Mouse (Mus musculus) urinary bladder, adult 2 months (tissue): ENCODE data around the gene Klf16. TPM values are rescaled to one million over a fixed set of nuclear protein-coding genes. Genes with fewer than 3 reads are reported as not detected.
A peak's percentile ranks its signal among the peaks of the same experiment; 100 is the strongest.
"Not testable (repeated sequence)": the region's sequence is repeated elsewhere in the genome, so short reads cannot be mapped to it uniquely, and the experiment has no call there.

ENCODE experiments used
- DNase-seq: peaks from one replicate; pipeline ENCODE4 v3.0.0; 2022; ENCODE audit warnings: low spot score
- polyA plus RNA-seq: library from polyadenylated mRNA; depleted of rRNA; stranded (reverse); fragments of >200 nt; gene quantifications from 2 replicates; pipeline ENCODE4 v1.2.3, GENCODE M21; 2012

The Klf16 gene
- polyA plus RNA-seq, 1 experiment: 11.8 TPM

DNA sequence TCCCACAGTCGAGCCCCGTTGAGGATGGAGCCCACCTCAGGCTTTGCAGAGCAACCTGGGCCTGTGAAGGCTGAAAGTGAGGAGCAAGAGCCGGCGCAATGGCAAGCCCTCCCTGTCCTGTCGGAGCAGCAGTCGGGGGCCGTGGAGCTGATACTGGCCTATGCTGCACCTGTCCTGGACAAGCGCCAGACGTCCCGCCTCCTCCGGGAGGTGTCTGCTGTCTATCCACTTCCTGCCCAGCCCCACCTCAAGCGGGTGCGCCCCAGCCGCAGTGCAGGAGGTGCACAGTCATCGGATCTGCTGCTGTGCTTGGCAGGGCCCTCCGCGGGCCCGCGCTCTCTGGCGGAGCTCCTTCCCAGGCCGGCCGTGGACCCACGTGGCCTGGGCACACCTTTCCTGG lies 29.2 kb upstream of the Klf16 start:
- no peak for DNase-seq

DNA sequence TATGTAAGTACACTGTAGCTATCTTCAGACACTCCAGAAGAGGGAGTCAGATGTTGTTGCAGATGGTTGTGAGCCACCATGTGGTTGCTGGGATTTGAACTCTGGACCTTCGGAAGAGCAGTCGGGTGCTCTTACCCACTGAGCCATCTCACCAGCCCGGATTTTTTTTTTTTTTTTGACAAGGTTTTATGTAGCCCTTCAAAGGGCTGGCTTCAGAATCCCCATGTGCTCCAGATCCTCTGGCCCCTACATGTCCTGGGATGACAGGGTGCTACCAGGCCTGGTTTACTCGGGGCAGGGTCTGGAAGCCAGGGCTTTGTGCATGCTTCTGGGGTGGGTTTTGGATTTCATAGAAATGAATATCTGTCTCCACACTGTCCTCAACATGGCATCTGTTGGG lies 28.6 kb upstream of the Klf16 start, which contains the start of gene Gm49322:
TSS of gene Gm49322 (plus strand) at position 301 of the 400 bp plus-strand sequence.
- not testable (repeated sequence) for DNase-seq

DNA sequence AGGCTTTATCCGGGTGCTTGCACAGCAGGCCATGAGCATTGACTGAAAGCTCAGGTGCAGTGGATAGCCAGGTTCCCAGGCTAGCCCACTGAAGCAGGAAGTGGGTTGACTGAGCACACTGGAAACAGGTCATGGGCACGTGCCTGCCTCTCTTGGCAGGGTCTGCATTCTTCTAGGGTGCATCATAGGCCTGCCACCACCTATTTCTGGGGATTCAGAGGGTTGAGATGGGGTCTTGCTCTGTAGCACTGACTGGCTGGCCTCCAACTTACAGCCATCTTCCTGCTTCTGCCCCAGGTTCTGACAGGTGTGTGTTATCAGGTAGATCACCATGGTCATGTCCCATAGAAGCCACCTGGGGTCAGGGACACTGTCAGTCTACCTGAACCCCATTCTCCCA lies 27.9 kb upstream of the Klf16 start:
- DNase-seq: no peak

DNA sequence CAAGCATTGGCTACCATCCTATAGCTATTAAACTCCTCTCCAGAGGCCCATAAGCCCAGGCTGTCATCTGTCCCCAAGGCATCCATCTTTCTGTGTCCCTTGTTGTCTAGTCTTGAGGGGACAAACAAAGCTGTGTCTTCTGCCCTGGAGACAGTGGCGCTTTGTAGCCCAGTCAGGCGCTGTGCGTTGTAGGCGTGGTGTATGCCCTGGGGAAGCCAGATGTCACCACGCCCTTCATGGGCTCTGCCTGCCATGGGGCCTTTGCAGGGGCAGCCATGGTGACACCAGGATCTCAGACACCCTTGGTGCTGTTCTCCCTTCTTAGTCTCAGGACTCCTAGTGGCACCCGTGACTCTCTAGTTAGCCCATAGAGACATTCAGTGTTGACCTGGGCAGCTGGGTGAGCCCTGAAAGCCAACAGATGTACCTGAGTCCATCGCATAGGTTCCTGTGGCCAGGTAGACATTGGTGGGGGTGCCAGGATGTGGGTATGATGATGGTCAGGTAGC lies 26.9 kb upstream of the Klf16 start:
- DNase-seq: no peak

DNA sequence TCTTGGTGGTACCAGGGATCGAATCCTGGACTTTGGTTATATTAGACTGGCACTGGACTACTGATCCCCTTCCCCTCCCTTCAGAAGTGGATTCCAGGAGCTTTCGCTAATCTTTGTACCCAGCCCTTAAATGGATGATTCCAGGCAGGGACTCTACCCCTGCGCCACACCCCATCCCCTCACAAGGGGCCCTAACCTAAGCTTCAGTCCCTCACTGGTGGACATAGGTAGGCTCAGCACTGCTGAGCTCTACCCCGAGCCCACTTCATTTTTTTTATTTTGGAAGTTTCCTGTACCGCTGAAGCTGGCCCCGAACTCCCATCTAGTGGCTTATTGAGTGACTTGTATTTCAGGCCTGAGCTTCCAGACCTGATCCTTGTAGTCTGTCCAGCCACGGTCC lies 26.2 kb upstream of the Klf16 start:
- no peak for DNase-seq

DNA sequence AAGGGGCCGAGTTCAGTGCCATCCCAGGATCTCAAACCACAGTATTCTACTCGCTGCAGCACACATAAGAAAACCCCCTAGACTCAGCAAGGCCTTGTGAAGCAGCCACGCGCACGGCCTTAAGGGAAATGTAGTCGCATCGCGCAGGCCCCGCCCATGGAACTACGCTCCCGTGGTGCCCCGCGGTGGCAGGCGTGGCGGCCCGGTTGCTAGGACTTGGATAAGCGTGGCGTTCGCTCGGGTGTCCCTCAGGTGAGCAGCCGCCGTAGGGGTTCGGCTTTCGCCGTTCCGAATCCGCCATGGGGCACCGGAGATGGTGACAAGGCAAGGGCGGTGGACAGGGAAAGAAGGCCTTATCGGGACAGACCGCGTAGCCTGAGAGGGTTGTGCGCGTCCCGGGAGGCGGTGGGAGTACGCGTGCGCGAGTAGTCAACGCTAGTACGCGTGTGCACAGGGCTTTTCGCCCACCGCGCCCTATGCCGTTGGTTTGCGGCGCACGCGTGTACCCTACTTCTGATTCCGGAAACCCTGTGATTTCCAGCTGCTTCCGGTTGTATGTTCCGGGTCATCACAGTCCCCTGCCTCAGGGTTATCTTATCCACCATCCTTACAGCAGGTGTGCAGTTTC lies 25.7 kb upstream of the Klf16 start, which contains the start of the genes Scamp4 and Adat3:
TSS of gene Scamp4 (plus strand) at position 175 of the 628 bp plus-strand sequence.
TSS of gene Adat3 (plus strand) at position 183 of the 628 bp plus-strand sequence.
- DNase-seq: peak; percentile 93

DNA sequence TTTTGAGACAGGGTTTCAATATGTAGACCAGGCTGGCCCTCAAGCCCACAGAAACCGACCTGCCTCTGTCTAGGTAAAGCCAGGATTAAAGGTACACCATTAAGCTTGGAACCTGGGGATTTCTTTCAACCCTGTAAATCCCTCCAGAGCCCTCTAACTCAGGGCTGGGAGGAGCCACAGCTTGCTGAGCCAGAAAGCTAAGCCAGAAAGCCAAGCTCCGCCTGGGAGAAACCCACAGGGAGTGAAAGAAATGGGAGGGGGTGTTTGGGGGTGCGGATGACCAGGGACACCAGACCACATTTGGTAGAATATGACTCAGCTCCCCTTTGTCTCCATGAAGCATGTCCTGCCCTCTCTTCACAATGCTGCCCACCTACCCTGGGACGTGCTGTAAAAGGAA lies 19.2 kb upstream of the Klf16 start:
- no peak for DNase-seq

DNA sequence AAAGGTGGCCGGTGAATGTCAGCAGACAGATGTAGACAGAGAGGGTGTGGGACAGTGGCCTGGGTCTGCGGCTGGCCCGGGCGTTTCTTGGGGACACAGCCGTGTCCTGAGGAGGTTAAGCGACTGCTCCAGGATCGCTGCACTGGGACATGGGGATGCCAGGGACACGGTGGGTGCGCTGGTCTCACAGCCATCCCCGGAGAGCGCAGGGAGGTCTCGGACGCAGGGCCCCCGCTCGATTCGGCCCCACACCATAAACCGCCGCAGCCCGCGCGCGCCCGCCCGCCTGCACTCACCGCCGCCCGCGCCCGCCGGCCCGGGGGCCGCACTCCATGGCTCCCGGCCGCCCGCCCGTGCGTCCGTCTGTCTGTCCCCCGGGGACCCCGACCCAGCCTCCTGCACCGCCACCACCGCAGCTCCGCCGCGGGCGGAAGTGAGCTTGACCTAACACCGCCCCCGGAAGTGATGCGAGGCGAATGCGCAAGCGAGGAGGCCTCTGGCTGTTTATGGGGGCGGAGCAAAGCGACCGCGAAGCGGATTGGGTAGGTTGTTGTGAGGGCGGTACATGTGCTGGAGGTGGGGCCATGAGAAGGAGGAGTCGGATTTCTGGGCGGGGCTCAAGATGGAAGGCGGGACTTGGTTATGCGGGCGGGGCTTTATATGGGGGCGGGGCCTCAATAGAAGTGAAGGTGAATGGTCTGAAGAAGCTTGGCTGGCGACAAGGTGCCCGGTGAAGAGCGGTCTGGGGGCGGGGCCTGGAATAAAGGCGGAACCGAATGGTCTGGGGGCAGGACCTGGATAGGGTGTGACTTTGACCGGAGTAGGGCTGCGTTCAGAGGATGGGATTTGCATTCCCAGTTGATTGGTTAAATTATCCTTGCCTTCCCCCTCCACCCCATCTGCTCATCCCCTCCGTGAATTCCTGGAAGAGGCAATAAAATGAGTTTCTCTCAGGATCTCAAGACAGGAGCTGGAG lies 13.0 kb upstream of the Klf16 start, which contains the start of gene Abhd17a:
TSS of gene Abhd17a (minus strand) at position 463 of the 976 bp plus-strand sequence.
- DNase-seq: peak; percentile 80

DNA sequence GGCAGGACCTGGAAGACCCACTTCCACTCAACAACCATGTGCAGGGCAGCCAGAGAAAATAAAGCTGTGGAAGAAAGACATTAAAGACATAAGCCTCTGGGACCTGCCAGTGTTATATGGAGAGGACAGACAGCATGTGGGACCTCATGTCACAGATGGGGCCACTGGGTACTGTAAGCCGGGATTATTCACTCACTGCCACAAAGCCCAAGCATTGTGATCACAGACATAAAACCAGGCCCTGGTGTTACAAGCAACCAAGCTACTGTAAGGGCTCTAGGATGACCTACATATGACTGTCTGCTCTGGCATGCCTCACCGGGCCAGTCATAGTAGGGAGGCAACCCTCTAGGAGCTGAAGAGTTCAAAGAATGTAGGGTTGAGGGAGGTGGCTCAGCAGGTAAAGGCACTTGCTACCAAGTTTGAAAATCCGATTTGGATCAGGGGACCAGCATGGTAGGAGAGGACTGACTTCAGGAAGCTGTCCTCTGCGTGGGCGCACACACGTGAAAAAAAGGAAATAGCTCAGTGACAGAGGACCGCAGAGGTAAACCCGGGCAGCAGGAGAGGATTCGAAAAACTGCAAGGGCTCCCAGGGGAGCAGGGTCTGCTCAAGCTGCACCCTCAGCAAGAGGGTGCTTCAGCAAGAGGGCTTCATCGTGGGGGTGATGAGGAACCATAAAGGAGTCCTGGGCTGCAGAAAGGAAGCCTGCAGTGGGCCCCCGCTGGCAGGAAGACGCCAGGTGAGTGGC lies 12.2 kb upstream of the Klf16 start:
- no peak for DNase-seq

DNA sequence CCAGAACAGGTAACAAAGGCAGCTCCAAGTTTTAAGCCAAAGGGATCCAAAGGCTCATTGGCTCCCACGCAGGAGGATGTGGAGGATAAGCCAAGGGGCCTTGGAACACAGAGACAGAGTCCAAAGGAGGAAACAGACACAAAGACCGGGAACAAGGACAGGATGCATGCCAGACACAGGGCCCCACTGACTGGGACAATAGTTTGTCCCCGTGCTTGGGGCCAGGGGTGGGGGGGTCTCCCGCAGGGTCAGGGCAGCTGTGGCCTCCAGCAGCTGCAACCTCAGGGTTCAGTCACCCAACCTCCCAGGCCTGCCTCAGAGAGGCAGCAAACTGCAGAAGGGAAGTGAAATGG lies 10.2 kb upstream of the Klf16 start:
- no peak for DNase-seq

DNA sequence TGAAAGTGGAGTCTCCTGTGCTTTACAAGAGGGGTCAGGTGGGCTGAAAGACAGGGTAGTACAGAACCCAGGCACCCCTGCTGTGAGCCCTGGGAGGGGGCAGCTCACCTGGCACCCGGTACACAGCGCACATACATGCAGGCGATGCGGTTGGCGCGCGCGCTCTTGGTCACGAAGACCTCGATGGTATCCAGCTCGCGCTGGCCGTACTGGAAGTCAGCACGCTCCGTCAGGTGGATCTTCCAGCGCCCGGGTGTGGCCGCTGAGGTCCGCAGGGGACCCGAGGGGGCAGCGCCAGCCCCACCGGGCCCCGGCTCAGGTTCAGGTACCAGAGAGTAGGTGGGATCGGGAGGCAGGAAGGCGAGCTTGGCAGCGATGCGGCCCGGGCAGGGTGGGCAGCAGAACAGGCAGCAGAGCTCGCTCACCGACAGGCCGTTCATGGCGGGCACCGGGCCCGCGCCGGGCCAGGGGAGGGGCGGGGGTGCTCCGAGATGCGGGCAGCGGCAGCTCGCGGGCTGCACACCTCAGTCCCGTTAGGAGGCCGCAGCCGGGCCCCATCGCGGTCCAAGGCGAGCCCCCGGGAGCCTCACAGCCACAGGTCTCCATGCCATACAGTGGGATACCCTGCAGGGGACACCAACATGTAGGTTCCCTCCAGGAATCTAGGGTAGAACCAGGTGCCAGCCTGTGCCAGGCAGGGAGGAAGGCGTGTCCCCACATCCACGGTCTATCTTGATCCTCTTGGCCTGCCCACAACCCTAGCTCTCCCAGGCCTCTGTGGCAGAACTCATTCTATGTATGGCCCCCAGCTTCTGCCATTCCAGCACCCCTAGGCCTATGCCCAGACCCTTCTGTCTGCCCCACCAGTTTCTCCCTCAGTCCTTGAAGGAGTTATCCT lies 9.5 kb upstream of the Klf16 start:
- no peak for DNase-seq

DNA sequence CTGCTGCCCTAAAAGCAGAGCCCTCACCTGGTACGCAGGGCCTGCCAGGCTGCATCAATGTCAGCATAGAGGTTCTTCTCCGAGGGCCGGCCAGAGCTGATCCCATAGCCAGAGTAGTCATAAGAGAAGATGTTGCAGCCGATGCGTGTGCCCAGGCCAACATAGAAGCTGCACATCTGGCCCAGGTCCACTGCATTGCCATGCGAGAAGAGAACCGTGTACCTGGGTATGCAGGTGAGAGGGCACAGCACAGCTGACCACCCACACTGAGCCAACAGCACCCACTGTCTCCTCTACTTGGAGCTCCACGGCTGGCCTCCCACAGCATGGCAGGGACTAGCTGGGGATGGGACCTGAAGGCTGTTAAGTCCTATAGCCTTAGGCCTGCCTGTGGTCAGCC lies 8.5 kb upstream of the Klf16 start:
- no peak for DNase-seq

DNA sequence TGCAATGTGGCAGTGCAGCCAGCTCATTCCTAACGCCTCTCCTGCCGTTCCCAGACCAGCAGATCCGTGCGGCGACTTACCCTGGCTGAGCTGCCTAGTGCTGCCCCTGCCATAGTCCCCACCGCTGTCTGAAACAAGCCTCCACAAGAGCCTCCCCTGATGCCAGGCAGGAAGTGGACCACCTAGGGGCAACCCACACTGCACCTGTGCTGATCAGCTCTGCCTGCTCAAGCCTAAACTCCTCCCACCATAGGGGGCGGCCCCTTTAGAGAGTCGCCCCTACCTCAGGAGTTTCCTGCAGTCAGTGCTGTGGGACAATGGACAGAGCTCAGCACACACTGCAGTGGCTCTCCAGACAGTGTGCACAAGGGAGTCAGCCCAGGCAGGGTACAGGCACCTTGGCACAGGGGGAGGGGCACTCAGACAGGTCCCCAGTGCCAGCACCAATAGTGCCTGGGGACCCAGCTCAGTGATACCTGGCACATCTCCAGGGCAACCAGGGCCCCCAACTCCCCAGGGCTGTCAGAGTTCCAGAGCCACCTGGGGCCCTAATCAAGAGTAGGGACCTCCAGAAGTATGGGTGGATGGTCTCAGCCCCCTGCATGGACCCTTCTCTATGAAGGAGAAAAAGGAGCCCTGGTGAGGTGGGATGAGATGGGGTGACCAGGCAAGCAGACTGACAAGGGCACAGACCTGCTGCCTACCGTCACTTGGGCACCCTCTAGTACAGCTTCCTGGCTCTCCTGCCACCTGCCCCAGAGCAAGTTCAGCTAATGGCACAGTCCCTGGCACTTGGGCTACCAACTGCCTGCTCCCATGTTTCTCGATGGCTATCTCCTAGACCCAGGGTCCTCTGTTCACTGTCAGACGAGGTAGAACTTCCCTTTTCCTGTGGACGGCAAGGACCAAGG lies 7.8 kb upstream of the Klf16 start:
- DNase-seq: no peak

DNA sequence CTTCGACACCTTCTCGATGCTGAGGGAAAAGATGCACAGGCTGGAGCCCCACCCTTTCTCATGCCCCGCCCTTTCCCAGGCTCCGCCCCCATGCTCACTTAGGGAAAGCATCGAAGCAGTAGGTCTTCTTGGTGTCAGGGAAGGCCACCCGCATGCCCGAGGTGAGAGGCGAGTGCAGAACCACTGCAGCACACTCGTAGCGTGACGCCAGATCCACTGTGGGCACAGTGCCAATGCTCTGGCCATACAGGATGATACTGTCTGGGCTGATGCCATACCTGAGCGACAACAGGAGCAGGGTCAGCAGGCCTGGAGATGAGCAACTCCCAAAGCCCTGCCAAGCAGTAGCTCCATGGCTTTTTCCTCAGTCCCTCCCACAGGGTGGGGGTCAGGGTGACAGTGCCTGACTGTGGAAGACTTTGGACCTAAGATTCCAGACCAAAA lies 6.9 kb upstream of the Klf16 start:
- no peak for DNase-seq

DNA sequence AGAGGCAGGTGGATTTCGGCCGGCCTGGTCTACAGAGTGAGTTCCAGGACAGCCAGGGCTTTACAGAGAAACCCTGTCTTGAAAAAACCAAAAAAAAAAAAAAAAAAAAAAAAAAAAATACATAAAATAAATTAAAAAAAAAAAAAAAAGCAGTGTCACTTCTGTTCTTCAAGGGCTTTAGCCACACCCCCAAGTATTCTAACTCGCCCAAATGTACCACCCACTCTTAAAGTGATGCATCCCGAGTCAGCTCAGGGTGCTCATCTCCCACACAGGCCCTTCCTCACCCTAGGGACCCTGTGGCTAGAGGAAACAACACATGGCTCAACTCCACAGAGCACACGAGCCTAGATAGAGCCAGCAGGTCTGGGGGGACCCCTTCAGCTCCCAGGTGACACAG lies 5.9 kb upstream of the Klf16 start:
- DNase-seq: no peak

DNA sequence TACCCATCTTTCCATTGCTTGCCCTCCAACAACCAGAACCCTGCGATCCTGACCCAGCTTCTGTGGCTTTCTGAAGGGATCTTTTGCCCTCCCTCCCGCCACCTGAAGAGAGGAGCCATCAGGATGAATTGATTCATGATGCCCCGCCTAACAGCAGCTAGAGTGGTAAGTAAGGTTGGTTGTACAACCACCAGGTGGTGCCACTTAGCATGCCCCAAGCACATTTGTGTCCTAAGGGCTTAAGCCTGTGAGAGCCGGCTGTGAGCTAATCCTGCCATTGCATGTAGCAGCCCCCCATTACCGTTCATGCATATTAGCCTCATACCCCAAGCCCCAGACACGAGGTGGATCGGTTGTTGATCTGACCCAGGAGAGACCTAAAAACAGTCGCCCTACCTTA lies 1.8 kb upstream of the Klf16 start:
- no peak for DNase-seq

DNA sequence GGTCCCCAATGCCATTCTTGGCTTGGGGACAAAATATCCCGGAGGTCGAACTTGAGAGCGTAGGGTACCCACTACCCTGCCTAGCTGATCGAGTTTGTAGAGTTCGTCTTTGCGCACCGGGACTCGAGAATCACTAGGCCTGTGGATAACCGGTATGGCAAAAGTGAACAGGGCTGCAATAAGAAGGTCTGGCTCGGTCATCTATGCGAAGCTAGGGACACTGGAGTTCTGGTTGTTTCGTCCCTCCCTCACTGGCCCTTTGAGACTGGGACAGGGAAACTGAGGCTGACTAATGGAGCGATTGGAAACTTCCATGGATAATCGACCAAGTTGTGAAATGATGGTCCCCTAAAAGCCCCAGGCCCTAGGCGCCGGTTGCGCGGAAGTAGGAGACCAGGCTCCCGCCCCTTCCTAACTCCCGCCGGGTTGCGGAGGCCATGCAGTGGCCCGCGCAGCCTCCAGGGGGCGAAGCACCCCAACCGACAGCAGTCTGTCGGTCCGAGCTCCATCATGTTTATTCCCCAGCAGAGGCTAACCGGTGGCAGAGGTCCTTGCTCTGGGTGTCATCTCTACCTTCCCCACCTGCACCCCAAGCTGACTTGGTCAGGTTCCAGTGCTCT lies 1.1 kb upstream of the Klf16 start:
- DNase-seq: peak; percentile 70

DNA sequence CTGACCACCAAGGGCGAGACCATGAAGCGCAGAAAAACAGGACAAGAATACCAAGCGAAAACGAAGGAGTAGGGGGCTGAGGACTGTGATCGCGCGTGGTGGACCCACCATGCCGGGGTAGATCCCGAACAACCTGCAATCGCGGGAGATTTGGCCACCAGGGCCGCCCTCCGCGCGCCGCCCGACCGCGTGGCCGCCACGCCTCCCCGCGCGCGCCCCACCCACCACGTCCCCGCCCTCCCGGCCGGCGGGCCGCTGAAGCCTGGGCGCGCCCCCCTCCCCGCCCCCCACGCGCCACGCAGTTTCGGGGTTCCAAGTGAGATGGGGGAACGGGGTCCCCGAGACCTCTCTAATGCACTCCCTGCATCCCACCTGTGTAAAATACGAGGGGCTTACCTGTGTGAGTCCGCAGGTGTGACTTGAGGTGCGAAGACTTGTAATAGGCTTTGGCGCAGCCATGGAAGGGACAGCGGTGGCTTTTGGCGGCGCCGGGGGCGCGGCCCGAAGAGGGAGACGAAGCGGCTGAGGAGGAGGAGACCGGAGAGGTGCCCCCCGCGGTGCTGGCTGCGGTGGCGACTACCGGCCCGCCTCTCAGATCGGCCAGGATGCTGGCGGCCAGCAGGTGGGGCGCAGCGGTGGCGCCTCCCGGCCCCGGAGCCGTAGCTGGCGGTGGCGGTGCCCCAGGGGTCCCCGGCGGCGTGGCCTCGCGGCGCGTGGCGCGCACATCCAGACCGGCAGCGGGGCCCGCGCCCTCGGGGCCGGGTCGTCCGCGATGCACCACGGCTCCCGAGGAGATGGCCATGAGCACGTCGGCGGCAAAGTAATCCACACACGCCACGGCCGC lies 548 bp downstream of the Klf16 start:
- DNase-seq: peak; percentile 56
